Mouse (Mus musculus) intestine, embryonic 14.5 days (tissue): ENCODE results near the gene Hmgb1. TPM values are rescaled to one million over a fixed set of nuclear protein-coding genes. Genes with fewer than 3 reads are reported as not detected.

Experiments
- ATAC-seq: fragments of 200-750 bp; cut with Nextera tagmentation; replicated peaks from 2 replicates; pipeline ENCODE4 v1.8.0; 2017; ENCODE audit warnings: low read depth, moderate number of reproducible peaks, moderate TSS enrichment, moderate library complexity; ENCODE audit not compliant: low FRiP score, low TSS enrichment
- DNase-seq: peaks from one replicate; pipeline ENCODE4 v3.0.0-alpha.2; 2018; ENCODE audit warnings: low spot score
- H3K27ac ChIP-seq: fragments of 300-500 bp; sonication (generic); 2 replicates; pipeline ENCODE4 v1.5.1; 2014; ENCODE audit warnings: low read depth, mild to moderate bottlenecking, control low read depth
- H3K27me3 ChIP-seq: fragments of 300-500 bp; sonication (generic); replicated peaks from 2 replicates; pipeline ENCODE4 v1.6.1; 2014; ENCODE audit warnings: low read length, control low read depth; ENCODE audit not compliant: control insufficient read depth, insufficient read depth
- H3K36me3 ChIP-seq: fragments of 300-500 bp; sonication (generic); 2 replicates; pipeline ENCODE4 v1.6.1; 2014; ENCODE audit warnings: low read length, control low read depth; ENCODE audit not compliant: control insufficient read depth, insufficient read depth
- H3K4me1 ChIP-seq: fragments of 300-500 bp; sonication (generic); replicated peaks from 2 replicates; pipeline ENCODE4 v1.6.1; 2014; ENCODE audit warnings: low read length, control low read depth, mixed read lengths; ENCODE audit not compliant: control insufficient read depth, insufficient read depth
- H3K4me2 ChIP-seq: fragments of 300-500 bp; sonication (generic); 2 replicates; pipeline ENCODE4 v1.6.1; 2014; ENCODE audit warnings: low read length
- H3K4me3 ChIP-seq: fragments of 300-500 bp; sonication (generic); 2 replicates; pipeline ENCODE4 v1.5.1; 2014; ENCODE audit warnings: low read depth, low read length, control low read depth, mixed read lengths
- H3K9ac ChIP-seq: fragments of 300-500 bp; sonication (generic); 2 replicates; pipeline ENCODE4 v1.6.1; 2014; ENCODE audit warnings: mild to moderate bottlenecking, low read length
- H3K9me3 ChIP-seq: fragments of 300-500 bp; sonication (generic); 2 replicates; pipeline ENCODE4 v1.6.1; 2016; ENCODE audit warnings: low read length, control low read depth; ENCODE audit not compliant: control insufficient read depth
- WGBS: fragments of 180-500 bp; shearing (Covaris S2); extraction: QIAGEN DNeasy Blood & Tissue Kit; methylation state at CpG from one replicate; pipeline ENCODE4 v1.1.7; 2014; 5-methylcytosine and 5-hydroxymethylcytosine counted together
- polyA plus RNA-seq: library from polyadenylated mRNA; unstranded; fragments of >200 nt; fragmentation: Nextera tagmentation; extraction: Ambion mirVana; gene quantifications from 2 replicates; pipeline ENCODE4 v1.2.1, GENCODE M21; 2014

Hmgb1 gene
- polyA plus RNA-seq, 1 experiment from 2014 or later = 1,358 TPM

GRCm38 (mm10) chr5:149137447-149137846 is 46.8 kb downstream of the Hmgb1 start:
- H3K9me3 ChIP-seq = no peaks in the 10 kb centered on the region
- no peak overlapping the region for H3K4me2 ChIP-seq
- no peaks in the 10 kb centered on the region for H3K36me3 ChIP-seq
- H3K4me3 ChIP-seq = no peak overlapping the region
- no peak for ATAC-seq
- no peak overlapping the region for H3K9ac ChIP-seq
- no peak overlapping the region for H3K27ac ChIP-seq
- WGBS = 55% methylated on average over 3 of the region's 3 CpGs
- no peaks in the 10 kb centered on the region for H3K4me1 ChIP-seq
- no peaks in the 10 kb centered on the region for H3K27me3 ChIP-seq
- DNase-seq = no peak

DNA sequence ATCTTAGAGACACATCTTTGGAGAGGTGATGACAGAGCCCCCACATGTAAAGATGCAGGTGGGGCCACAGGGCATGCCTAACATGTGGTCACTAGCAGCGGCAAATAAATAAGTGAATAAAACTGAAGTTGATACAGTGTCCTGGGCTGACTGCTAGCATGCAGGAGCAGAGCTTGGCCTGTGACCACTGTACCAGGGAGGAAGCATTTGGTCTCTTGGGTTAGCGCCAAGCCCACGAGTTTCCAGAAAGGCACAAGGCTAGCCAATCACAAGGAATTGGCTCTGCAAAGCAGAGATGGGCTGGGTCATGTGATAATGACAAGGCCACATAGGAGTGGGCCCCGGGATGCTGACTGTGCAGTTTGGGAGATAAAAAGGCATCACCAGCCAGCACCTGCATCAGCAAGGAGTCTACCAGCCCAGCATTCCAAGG is 47.3 kb downstream of the Hmgb1 start:
- H3K27ac ChIP-seq = no peak overlapping the region
- H3K4me3 ChIP-seq = no peak overlapping the region
- ATAC-seq = no peak
- H3K4me1 ChIP-seq = no peaks in the 10 kb centered on the region
- H3K36me3 ChIP-seq = no peaks in the 10 kb centered on the region
- H3K27me3 ChIP-seq = no peaks in the 10 kb centered on the region
- H3K4me2 ChIP-seq = no peak overlapping the region
- H3K9me3 ChIP-seq = no peaks in the 10 kb centered on the region
- 74% methylated on average over 4 of the region's 4 CpGs for WGBS
- no peak for DNase-seq
- no peak overlapping the region for H3K9ac ChIP-seq

DNA sequence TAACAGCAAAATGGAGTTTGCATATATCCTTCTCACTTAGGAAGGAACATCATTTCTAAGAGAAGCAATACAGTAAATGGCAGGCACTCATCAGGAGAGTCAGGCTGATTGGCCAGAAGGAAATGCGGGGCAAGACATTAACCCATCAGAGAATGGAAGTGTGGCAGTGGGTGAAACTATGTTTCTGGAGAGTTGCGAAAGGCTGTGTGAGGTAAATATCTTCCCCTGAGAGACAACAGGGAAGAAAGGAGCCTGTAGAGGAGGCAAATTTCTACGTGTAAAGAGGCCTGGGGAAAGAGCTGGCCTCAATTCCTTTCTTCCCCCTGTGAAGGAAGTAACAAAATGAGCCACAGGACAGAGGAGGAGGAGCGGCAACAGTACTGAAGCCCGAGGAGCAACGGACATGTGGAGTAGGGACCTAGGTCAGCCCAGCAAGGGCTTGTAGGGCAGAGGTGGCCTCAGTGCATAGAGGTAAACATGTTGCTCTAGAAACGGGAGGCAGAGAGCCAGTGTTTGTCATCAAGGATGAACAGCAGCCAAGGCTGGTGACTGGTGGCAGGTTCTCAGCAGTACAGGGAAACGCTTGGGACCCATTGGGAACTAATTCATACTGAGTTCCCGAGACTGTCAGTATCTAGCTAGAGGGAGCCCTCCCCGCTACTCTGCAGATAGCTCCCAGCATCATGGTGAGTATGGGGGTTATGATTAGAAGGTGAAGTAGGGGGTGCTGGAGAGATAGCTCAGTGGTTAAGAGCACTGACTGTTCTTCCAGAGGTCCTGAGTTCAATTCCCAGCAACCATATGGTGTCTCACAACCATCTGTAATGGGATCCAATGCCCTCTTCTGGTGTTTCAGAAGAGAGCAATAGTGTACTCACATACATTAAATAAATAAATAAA is 48.6 kb downstream of the Hmgb1 start:
- no peak overlapping the region for H3K9ac ChIP-seq
- no peaks in the 10 kb centered on the region for H3K27me3 ChIP-seq
- WGBS = 85% methylated on average over 10 of the region's 10 CpGs
- no peaks in the 10 kb centered on the region for H3K36me3 ChIP-seq
- no peak overlapping the region for H3K4me2 ChIP-seq
- H3K4me3 ChIP-seq = no peak overlapping the region
- H3K27ac ChIP-seq = no peak overlapping the region
- no peaks in the 10 kb centered on the region for H3K4me1 ChIP-seq
- no peak for DNase-seq
- no peaks in the 10 kb centered on the region for H3K9me3 ChIP-seq
- no peak for ATAC-seq

DNA sequence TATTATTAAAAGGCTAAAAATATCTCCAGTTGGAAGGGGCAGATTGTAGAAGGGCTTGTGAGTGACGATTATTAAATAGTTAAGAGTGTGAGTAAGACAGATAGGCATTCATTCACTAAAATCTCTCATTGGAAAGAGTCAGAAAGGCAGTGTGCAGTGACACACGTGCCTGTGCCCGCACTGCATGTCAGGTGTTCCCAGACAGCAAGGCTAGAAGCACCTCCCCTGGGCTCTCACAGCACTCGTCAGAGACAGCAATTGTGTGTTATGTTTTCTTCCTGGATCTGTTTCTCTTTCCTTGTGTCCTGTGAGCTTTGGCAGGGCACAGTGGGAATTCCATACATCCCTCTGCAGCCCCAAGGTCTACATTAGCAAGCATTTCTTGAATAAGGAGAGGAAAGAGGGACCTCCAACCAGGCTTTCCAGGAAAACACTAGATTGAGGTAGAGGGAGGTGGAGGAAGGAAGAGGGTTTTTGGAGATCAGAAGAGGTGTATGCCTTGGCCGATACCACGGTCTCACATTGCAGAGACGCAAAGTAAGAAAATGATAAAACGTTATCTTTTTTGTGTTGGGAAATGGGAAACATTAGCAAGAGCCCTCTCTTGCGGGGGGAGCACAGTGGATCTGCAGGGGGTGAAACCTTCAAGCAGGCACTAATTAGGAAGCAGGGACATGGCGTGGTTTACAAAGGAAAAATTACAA is 49.4 kb downstream of the Hmgb1 start:
- DNase-seq (no peak), ATAC-seq (no peak)
- 73% methylated on average over 10 of the region's 10 CpGs for WGBS
- no peak overlapping the region for H3K4me3 ChIP-seq
- no peaks in the 10 kb centered on the region for H3K27me3 ChIP-seq
- no peaks in the 10 kb centered on the region for H3K9me3 ChIP-seq
- H3K36me3 ChIP-seq = no peaks in the 10 kb centered on the region
- H3K9ac ChIP-seq = no peak overlapping the region
- H3K27ac ChIP-seq = no peak overlapping the region
- H3K4me1 ChIP-seq = no peaks in the 10 kb centered on the region
- H3K4me2 ChIP-seq = no peak overlapping the region

DNA sequence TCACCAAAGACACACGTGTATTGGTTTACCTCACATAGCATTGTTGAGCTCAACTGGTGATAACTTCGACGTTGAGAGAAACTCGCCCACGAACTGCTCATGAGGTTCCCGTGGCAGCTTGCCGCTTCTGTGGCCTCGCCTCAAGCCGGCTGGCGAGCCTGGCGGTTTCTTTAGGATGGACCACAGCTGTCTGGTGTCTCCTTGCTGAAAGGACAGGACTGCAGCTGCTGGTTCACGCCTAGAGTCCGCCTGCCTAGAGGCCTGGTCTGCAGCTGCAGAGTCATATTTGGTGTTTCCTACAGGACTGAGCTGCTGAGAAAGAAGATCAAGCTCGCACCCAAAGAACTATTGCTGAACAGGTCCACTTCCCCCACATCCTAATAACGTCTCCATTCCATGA is 55.8 kb downstream of the Hmgb1 start:
- Histone ChIP-seq H3K4me3 (no peak overlapping the region), H3K4me2 (no peak overlapping the region), H3K27ac (no peak overlapping the region), H3K9me3 (no peaks in the 10 kb centered on the region), H3K4me1 (no peaks in the 10 kb centered on the region), H3K27me3 (no peaks in the 10 kb centered on the region), H3K36me3 (no peaks in the 10 kb centered on the region), H3K9ac (no peak overlapping the region)
- DNase-seq = no peak
- WGBS = 73% methylated on average over 15 of the region's 15 CpGs
- no peak for ATAC-seq

GRCm38 (mm10) chr5:149123795-149124194 is 60.5 kb downstream of the Hmgb1 start:
- no peak overlapping the region for H3K27ac ChIP-seq
- H3K27me3 ChIP-seq = no peaks in the 10 kb centered on the region
- H3K4me3 ChIP-seq = no peak overlapping the region
- 90% methylated on average over 6 of the region's 6 CpGs for WGBS
- no peak for DNase-seq
- no peaks in the 10 kb centered on the region for H3K36me3 ChIP-seq
- no peak for ATAC-seq
- no peak overlapping the region for H3K9ac ChIP-seq
- H3K9me3 ChIP-seq = no peaks in the 10 kb centered on the region
- no peaks in the 10 kb centered on the region for H3K4me1 ChIP-seq
- H3K4me2 ChIP-seq = no peak overlapping the region

DNA sequence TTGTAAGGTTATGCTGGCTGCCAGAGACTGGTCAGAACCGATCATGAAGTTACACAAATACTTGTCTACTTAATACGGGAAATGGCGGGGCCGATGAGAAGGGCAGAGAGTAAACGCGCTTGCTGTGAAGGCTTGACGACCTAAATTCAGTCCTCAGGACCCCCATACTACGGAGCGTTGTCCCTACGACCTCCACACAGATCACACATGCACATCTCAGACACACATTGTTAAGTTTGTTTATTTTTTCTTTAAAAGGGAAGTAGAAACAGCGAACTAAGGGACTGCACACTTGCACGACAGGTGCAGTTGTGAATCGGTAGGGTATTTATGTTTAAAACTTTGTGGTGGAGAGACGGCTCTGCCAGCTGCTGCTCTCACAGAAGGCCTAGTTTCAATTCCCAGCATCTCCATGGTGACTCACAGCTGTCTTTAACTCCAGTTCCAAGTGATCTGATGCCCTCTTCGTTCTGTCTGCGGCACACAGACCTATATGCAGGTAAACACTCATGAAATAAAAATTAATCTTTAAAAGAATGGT is 64.9 kb downstream of the Hmgb1 start:
- Histone ChIP-seq H3K9ac (no peak overlapping the region), H3K4me1 (no peaks in the 10 kb centered on the region), H3K27ac (no peak overlapping the region), H3K4me2 (no peak overlapping the region), H3K4me3 (no peak overlapping the region), H3K27me3 (no peaks in the 10 kb centered on the region), H3K9me3 (no peaks in the 10 kb centered on the region), H3K36me3 (no peaks in the 10 kb centered on the region)
- ATAC-seq (no peak), DNase-seq (no peak)
- 79% methylated on average over 16 of the region's 16 CpGs for WGBS

GRCm38 (mm10) chr5:149117815-149118547 is 66.3 kb downstream of the Hmgb1 start:
- no peaks in the 10 kb centered on the region for H3K27me3 ChIP-seq
- 54% methylated on average over 7 of the region's 7 CpGs for WGBS

More at GRCm38 (mm10) chr5:149117815-149118547, 66.3 kb downstream of the Hmgb1 start:
- Histone ChIP-seq H3K4me2 (no peak overlapping the region), H3K27ac (no peak overlapping the region), H3K36me3 (no peaks in the 10 kb centered on the region), H3K9ac (no peak overlapping the region), H3K4me1 (no peaks in the 10 kb centered on the region), H3K4me3 (no peak overlapping the region), H3K9me3 (no peaks in the 10 kb centered on the region)
- no peak for ATAC-seq
- DNase-seq = no peak
